Mouse (Mus musculus) v-Abl transformed pro-B cells (cell line): ENCODE data around the gene Map3k12.

Experiments used
- in situ Hi-C, 2 experiments: fragments of 400-800 bp; cut with MboI; formaldehyde crosslinking; loops; one replicate each; pipeline ENCODE4 v1.15.1; 2025; ENCODE audit not compliant: unreplicated experiment in 2 of 2

Map3k12 gene

GRCm38 (mm10) chr15:102524892-102525485 is 8.1 kb upstream of the Map3k12 start, which contains the start of gene Npff:
TSS of gene Npff (minus strand) at chr15:102524942.
- in situ Hi-C loops: loop anchor here (5.0 to 25.0 kb wide), 5 partner anchors 63 to 937 kb away; partner anchors contain the start of genes Atp5g2 (in 1 of the 2) and Nckap1l (in 1 of the 2)

DNA sequence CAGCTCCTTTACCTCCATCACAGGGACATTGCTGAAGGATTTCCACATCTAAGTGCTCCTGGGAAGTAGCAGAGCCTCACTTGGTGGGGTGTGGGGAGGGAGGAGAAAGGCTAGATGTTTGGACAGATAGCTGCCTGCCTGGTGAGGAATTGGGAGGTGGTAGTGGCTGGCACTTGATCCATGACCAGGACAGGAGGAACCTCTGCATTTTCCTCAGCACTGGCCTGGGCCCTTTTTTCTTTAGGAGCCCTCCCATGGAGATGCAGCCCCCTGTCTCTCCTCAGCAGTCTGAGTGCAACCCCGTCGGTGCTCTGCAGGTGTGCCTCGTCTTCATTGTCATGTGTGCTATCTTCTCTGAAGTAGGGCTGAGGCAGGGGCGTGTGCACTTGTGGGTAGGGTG is 4.6 kb upstream of the Map3k12 start:
- in situ Hi-C loops: loop anchor here (5.0 to 10.0 kb wide), 3 partner anchors 59 to 153 kb away; partner anchors contain the start of gene Atp5g2 (in 1 of the 2)

GRCm38 (mm10) chr15:102520416-102520815 is 3.6 kb upstream of the Map3k12 start:
- in situ Hi-C loops: loop anchor here (5.0 to 10.0 kb wide), 3 partner anchors 58 to 154 kb away; partner anchors contain the start of gene Atp5g2 (in 1 of the 2)

- in situ Hi-C loops: loop anchor here (5.0 to 10.0 kb wide), 4 partner anchors 55 to 155 kb away; partner anchors contain the start of gene Atp5g2 (in 1 of the 2)
Measured at GRCm38 (mm10) chr15:102519211-102520141, 2.6 kb upstream of the Map3k12 start.

DNA sequence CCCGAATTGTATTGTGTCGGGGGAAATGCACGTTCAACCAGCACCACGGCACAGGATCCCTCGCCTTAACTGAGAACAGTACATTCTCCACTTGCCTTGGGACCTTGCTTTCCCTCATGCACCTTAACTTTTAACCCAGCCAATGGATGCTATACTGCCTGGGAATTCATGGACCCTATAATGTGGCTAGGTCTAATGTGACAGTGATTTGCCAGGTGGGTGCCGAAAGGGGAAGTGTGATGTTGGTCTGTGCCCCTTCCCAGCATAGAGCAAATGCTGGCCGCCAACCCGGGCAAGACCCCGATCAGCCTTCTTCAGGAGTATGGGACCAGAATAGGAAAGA is 2.0 kb upstream of the Map3k12 start:
- in situ Hi-C loops: loop anchor here in 1 of 2 experiments (10.0 kb wide), 1 partner anchor 54 kb away; no protein-coding TSS in a partner anchor

DNA sequence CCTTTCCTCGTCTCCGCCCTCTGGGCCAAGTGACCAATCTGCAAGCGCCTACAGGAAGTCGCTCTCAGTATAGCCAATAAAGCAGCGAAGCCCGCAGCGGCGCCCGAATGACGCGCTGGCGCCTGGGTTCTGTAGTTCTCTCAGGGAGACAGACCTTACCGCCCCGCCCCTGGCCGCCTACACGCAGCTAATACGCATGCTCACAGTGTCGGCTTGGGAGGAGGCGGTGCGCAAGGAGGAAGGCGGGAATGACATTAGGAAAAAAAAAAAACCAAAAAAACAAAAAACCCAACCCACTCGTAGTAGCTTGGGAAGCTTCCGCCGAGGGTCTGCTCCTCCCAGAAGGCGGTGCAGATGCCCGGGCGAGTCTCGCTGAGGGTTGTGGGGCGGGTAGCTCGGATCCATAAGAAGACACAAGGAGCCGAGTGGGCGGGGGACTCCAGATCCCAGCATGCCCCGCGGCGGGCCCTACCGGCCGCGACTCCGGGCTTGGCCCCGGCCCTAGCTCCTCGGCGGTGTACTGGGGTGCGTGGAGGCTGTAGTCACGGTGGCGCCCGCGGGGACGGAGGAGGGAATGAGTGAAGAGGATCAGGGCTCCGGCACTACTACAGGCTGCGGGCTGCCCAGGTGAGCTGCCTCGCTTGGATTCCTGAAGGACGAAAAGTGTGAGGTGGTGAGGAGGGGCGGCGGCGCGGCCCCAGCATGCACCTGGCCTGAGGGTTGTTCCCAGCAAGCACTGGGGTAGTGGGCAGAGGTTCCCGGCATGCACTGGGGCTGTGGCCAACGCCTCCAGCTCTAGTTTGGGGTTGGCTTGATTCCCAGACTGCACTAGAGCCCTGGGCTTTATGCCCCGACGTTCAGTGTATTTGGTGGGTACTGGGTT is 1.4 kb upstream of the Map3k12 start, which contains the start of gene Tarbp2:
Tarbp2 (plus strand) TSS at position 217 of the 883 bp plus-strand sequence.
- in situ Hi-C loops: loop anchor here in 1 of 2 experiments (10.0 kb wide), 1 partner anchor 53 kb away; no protein-coding TSS in a partner anchor

- in situ Hi-C loops: loop anchor here in 1 of 2 experiments (10.0 kb wide), 1 partner anchor 53 kb away; no protein-coding TSS in a partner anchor
Measured at GRCm38 (mm10) chr15:102517631-102517975, 739 bp upstream of the Map3k12 start.

- in situ Hi-C loops: loop anchor here in 1 of 2 experiments (10.0 kb wide), 1 partner anchor 51 kb away; no protein-coding TSS in a partner anchor
Measured at GRCm38 (mm10) chr15:102516293-102516692, 571 bp downstream of the Map3k12 start.

DNA sequence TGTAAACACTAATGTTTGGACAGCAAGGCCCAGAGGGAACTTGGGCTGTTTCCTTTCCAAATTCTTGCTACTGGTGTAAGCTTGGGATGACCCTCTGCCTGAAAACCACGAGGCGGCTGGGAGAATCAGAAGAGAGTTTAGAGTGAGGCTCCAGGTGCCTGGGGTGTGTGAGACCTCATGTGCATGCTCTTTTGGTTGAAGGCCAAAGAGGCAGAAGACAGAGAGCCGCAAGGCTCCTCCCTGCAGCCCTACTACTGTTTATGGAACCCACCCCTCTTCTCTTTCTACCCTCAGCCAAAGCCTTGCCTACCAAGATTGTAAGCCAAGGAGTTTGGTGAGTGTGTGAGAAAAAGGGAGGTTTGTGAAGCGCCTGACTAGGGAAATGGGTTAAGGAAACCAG is 1.1 kb downstream of the Map3k12 start:
- in situ Hi-C loops: loop anchor here in 1 of 2 experiments (10.0 kb wide), 1 partner anchor 51 kb away; no protein-coding TSS in a partner anchor

- in situ Hi-C loops: loop anchor here in 1 of 2 experiments (10.0 kb wide), 1 partner anchor 50 kb away; no protein-coding TSS in a partner anchor
Measured at GRCm38 (mm10) chr15:102515261-102515660, 1.6 kb downstream of the Map3k12 start.

- in situ Hi-C loops: loop anchor here in 1 of 2 experiments (10.0 kb wide), 1 partner anchor 48 kb away; no protein-coding TSS in a partner anchor
Measured at GRCm38 (mm10) chr15:102513004-102513403, 3.9 kb downstream of the Map3k12 start.

- in situ Hi-C loops: loop anchor here in 1 of 2 experiments (10.0 kb wide), 1 partner anchor 48 kb away; no protein-coding TSS in a partner anchor
Measured at GRCm38 (mm10) chr15:102512471-102512870, 4.4 kb downstream of the Map3k12 start.

GRCm38 (mm10) chr15:102512010-102512409 is 4.9 kb downstream of the Map3k12 start:
- in situ Hi-C loops: loop anchor here in 1 of 2 experiments (10.0 kb wide), 1 partner anchor 47 kb away; no protein-coding TSS in a partner anchor

- in situ Hi-C loops: loop anchor here in 1 of 2 experiments (10.0 kb wide), 1 partner anchor 47 kb away; no protein-coding TSS in a partner anchor
Measured at GRCm38 (mm10) chr15:102511285-102511833, 5.5 kb downstream of the Map3k12 start.

DNA sequence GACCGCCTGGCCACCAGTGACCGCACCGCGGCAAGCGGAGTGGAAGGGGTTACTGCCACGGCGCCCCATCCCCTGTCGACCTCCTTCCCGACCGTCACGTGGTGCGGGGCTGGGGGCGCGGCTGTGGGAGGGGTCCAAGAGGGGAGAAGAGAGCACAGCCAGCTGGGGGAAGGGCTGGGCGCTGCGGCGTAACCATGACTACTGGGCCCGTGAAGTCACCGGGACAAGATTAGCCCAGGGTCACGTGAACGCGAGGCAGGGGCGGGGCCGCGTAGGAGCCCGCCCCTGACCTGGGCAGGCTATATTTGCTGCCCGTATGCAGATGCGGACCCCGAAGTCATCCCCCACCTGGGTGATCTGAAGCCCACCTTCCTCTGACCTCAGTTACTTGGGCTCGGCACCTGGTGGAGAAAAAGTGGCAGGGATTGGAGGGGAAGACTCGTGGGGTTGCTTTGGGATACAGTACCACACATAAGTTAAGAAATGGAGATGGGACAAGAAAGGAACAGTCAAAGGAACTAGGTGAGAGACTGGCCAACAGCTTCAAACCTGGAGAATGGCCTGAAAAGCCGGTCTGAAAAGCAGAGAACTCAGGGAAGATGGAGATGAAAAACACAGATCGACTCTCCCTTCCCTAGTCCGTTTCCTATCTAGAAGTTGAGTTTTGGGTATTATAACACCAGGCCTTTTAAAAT is 6.1 kb downstream of the Map3k12 start:
- in situ Hi-C loops: loop anchor here in 1 of 2 experiments (10.0 kb wide), 1 partner anchor 46 kb away; no protein-coding TSS in a partner anchor

DNA sequence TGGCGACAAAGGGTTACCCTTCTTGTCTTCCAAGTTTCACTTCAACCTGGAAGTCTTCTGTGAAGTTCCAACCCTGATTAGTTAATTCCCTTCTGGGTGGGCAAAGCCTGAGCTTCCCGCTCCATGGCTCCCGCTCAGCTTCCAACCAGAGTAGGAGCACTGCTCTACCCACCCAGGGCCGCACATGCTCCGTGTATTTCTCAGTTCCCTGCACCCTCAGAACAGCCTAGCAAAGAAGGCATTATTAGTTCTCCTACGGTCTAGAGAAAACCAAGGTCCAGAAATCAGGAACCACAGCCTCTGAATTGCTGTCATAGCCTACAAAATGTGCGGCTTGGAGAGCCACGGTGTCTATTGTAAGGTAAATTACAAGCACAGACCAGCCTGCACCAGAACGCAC is 6.8 kb downstream of the Map3k12 start:
- in situ Hi-C loops: loop anchor here in 1 of 2 experiments (10.0 kb wide), 1 partner anchor 45 kb away; no protein-coding TSS in a partner anchor

- in situ Hi-C loops: no loop called here
Measured at GRCm38 (mm10) chr15:102508336-102508735, 8.5 kb downstream of the Map3k12 start.

DNA sequence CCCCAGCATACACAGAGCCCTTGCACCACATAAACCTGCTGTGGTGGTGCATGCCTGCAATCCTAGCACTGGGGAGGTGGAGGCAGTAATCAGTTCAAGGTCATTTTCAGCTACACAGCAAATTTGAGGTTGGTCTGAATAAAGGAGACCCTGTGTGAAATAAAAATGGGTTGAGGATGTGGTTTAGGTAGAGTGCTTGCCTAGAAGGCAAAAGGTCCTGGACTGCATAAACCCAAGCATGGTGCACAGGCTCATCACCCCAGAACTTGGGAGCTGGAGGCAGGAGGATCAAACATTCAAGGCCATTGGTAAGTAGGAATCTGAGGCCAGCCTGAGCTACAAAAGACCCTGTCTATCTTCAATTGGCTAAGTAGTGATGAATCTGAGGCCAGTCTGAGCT is 9.3 kb downstream of the Map3k12 start:
- in situ Hi-C loops: no loop called here
